Mouse (Mus musculus): ENCODE measurements at regions not wholly inside any gene's neighbourhood (a gene's known extent, or its start where the extent isn't known, plus 50 kb on each side); places are given as distances from the start of the nearest gene placed in this dataset.
"Not testable (repeated sequence)": the region's sequence is repeated elsewhere in the genome, so short reads cannot be mapped to it uniquely, and the experiment has no call there.

DNA sequence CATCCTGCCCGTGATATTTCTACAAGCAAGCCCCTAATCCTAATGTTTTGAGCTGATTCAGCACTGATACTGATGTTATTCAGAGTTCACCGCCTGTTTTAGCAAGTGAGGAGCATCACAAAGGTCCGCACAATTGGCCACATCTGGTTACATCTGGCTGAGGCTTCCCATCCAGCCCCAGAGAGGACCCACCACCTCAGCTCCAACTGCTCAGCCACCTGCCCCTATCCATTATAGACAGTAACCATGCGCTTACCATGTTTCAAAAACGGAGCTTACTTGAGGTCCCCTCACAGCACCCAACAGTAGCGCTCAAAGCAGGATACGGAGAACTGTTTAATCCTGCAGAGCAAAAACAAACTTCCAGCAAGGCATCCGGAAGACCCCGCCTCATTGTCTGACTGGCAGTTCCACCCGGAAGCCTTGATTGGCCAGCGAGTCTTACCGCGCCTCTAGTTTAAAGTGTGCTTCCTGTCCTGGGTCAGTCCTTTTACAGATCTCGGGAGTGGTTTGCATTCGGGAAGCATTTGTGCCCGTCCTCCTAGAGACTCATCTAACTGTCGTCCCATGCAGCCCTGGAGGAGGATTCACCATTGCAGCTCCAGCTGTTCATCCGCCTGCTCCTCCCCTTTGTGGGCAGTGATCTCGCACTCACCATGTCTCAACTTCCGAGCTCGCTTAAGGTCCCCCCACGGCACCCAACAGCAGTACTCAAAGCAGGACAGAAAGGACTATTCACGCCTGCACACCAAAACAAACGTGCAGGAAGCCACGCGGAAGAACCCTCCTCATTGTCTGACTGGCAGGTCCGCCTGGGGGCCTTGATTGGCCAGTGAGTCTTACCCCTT lies 69.9 kb upstream of the Zfp825 start:
- TF ChIP-seq POLR2A (IDR thresholded peaks at IDR 0.05; ENCODE audit: borderline replicate concordance, insufficient read depth, low read length): peak; percentile 23; the same call in 1 of the 2 replicates
- H3K27ac ChIP-seq (ENCODE audit: insufficient read depth, low read length); H3K27me3 ChIP-seq (ENCODE audit: control insufficient read depth, insufficient read depth, low read length); H3K4me1 ChIP-seq (ENCODE audit: control insufficient read depth, insufficient read depth, low read length): not testable (repeated sequence)
- WGBS: 3% methylated on average over 27 of the region's 27 CpGs
- H3K4me3 ChIP-seq (replicated peaks; ENCODE audit: insufficient read depth, low read depth, low read length): peak overlapping the region; percentile 68
- peak; percentile 67 to 75 for DNase-seq

DNA sequence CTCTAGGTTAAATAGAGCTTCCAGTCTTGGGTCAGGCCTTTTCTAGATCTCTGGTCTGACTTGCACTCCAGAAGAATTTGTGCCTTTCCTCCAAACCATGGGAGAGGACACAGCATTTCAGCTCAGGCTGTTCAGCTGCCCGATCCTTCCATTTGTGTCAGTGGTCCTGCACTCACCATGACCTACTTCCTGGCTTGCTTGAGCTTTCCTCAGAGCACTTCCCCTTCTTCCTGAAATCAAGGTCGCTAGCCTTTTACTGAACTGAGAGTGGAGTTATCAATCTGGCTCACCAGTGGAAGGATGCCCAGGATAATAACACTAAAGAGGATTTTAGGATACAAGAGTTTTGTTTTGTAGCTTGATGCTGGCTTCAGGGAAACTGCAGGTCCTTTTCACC lies 70.5 kb upstream of the Zfp825 start:
- H3K4me1 ChIP-seq (ENCODE audit: control insufficient read depth, insufficient read depth, low read length); H3K27ac ChIP-seq (ENCODE audit: insufficient read depth, low read length); H3K27me3 ChIP-seq (ENCODE audit: control insufficient read depth, insufficient read depth, low read length); DNase-seq; H3K4me3 ChIP-seq (replicated peaks; ENCODE audit: insufficient read depth, low read depth, low read length): not testable (repeated sequence)
- 22% methylated on average over 2 of the region's 2 CpGs for WGBS

DNA sequence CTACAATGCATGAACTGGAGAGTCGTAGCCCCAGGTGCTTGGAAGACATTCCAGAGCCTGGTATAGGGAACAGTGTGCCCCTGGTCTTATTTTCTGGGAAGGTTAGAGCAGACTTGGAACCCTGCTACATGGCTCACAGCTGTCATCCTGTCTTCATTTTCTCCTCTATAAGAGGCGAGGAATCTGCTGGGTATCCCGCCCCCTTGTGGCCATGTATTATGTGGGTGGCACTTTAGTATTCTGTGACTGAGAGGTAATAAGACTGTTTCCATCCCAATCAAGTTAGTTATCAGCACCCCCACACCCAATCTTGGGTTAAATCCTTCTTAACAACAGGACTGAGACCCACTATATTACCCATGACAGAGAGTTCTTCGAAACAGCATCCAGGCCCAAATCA lies 69.4 kb upstream of the Erap1 start:
- not testable (repeated sequence) for H3K4me1 ChIP-seq (ENCODE audit: control insufficient read depth, insufficient read depth, low read length); H3K27me3 ChIP-seq (ENCODE audit: control insufficient read depth, insufficient read depth, low read length); H3K4me3 ChIP-seq (replicated peaks; ENCODE audit: insufficient read depth, low read depth, low read length); DNase-seq; H3K27ac ChIP-seq (ENCODE audit: insufficient read depth, low read length)
- 61% methylated on average over 4 of the region's 4 CpGs for WGBS

Data from cerebellum, adult 2 months (tissue).